Mouse (Mus musculus) bone marrow macrophage, adult 2 months (primary cell): Measurements from ENCODE around the gene Fermt2.

Source experiments
- CTCF ChIP-seq: IDR thresholded peaks from 2 replicates; pipeline ENCODE4 v1.5.1; 2012; ENCODE audit warnings: low read depth, mild to moderate bottlenecking, low read length, moderate library complexity
- POLR2A ChIP-seq: IDR thresholded peaks from 2 replicates; pipeline ENCODE4 v1.6.1; 2012; ENCODE audit warnings: mild to moderate bottlenecking, low read depth, low read length, borderline replicate concordance

DNA sequence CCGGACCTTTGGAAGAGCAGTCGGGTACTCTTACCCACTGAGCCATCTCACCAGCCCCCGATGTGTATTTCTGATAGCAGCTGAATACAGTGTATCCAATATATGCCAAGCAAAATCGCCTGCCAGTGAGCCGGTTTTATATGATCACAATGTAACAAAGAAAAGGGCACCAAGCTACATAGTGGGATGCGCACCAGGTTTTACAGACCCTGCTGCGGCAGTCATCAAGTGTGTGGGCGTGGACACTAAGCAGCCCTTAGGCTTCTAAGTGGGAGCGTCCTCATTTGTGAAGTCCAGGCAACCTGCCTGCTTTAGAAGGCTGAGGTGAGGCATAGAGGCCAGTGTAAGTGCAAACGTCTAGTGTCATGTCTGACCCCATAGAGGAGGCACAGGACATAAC is 69.4 kb downstream of the Fermt2 start:
- TF ChIP-seq CTCF = no peak
- no peak for TF ChIP-seq POLR2A
